Mouse (Mus musculus) olfactory bulb, adult 2 months (tissue): ENCODE results near the gene Sf3a2.
"Not testable (repeated sequence)": the region's sequence is repeated elsewhere in the genome, so short reads cannot be mapped to it uniquely, and the experiment has no call there.

ENCODE experiments used
- CTCF ChIP-seq: fragments of 200-500 bp; IDR thresholded peaks from 2 replicates; pipeline ENCODE4 v1.5.1; 2012; ENCODE audit warnings: low read depth, mild to moderate bottlenecking, low read length, moderate library complexity; ENCODE audit not compliant: insufficient read depth
- POLR2A ChIP-seq: fragments of 200-500 bp; IDR thresholded peaks from 2 replicates; pipeline ENCODE4 v1.6.1; 2012; ENCODE audit warnings: mild to moderate bottlenecking, low read depth, low read length, moderate library complexity; ENCODE audit not compliant: insufficient read depth

- not testable (repeated sequence) for TF ChIP-seq CTCF, POLR2A
These were observed 20.0 kb downstream of the Sf3a2 start for GRCm38 (mm10) chr10:80817955-80818354.
